Mouse (Mus musculus) stomach, embryonic 15.5 days (tissue): Measurements from ENCODE around the gene 9130213A22Rik. TPM values are rescaled to one million over a fixed set of nuclear protein-coding genes. Genes with fewer than 3 reads are reported as not detected.

Experiments used
- ATAC-seq: fragments of 200-750 bp; cut with Nextera tagmentation; 2 replicates; pipeline ENCODE4 v1.8.0; 2017; ENCODE audit warnings: low read depth, moderate number of reproducible peaks, moderate TSS enrichment; ENCODE audit not compliant: insufficient read depth, low FRiP score
- H3K27ac ChIP-seq: fragments of 300-500 bp; sonication (generic); 2 replicates; pipeline ENCODE4 v1.5.1; 2015; ENCODE audit warnings: mild to moderate bottlenecking, inconsistent platforms
- H3K27me3 ChIP-seq: fragments of 300-500 bp; sonication (generic); replicated peaks from 2 replicates; pipeline ENCODE4 v1.6.1; 2015; ENCODE audit warnings: inconsistent platforms
- H3K36me3 ChIP-seq: fragments of 300-500 bp; sonication (generic); 2 replicates; pipeline ENCODE4 v1.6.1; 2015; ENCODE audit warnings: inconsistent platforms
- H3K4me1 ChIP-seq: fragments of 300-500 bp; sonication (generic); 2 replicates; pipeline ENCODE4 v1.6.1; 2015; ENCODE audit warnings: inconsistent platforms
- H3K4me2 ChIP-seq: fragments of 300-500 bp; sonication (generic); 2 replicates; pipeline ENCODE4 v1.6.1; 2015; ENCODE audit warnings: mild to moderate bottlenecking, inconsistent platforms
- H3K4me3 ChIP-seq: fragments of 300-500 bp; sonication (generic); replicated peaks from 2 replicates; pipeline ENCODE4 v1.5.1; 2015; ENCODE audit warnings: inconsistent platforms
- H3K9ac ChIP-seq: fragments of 300-500 bp; sonication (generic); 2 replicates; pipeline ENCODE4 v1.6.1; 2015; ENCODE audit warnings: inconsistent platforms
- H3K9me3 ChIP-seq: fragments of 300-500 bp; sonication (generic); 2 replicates; pipeline ENCODE4 v1.6.1; 2016; ENCODE audit warnings: inconsistent platforms
- WGBS: fragments of 180-500 bp; shearing (Covaris S2); methylation state at CpG from one replicate; pipeline ENCODE4 v1.1.7; 2015; 5-methylcytosine and 5-hydroxymethylcytosine counted together
- polyA plus RNA-seq: library from polyadenylated mRNA; unstranded; fragments of >200 nt; fragmentation: Nextera tagmentation; extraction: Ambion mirVana; gene quantifications from 2 replicates; pipeline ENCODE4 v1.2.1, GENCODE M21; 2015

9130213A22Rik gene
- polyA plus RNA-seq, 1 experiment from 2014 or later: 0.37 TPM

DNA sequence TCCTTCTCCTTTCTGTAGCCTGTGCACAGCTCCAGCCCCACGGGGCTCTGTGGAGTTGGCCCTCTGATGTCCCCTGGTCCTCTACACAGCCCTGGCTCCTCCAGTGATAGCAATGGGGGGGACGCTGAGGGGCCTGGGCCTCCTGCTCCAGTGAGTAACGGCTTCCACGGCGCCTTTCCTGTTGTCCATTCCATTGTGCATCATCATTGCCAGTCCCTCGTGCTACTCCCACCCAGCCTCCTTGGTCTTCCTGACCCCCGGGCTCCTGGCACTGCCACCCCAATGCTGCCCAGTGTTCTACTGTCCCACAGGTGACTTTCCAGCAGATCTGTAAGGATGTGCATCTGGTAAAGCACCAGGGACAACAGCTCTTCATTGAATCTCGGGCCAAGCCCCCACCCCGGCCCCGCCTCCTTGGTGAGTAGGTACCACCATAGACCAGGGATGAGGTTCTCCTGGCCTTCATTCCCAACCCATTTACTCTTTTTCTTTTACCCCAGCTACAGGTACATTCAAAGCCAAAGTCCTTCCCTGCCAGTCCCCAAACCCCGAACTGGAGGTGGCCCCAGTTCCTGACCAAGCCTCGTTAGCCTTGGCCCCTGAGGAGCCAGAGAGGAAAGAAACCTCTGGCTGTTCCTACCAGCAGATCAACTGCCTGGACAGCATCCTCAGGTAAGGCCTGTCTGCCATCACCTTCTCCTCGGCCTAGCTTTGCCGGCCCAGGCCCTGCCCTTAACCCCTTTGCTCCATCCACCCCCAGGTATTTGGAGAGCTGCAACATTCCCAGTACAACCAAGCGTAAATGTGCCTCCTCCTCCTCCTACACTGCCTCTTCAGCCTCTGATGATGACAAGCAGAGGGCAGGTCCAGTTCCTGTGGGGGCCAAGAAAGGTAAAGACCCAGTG lies 18.6 kb downstream of the 9130213A22Rik start:
- no peak for ATAC-seq
- Histone ChIP-seq H3K4me3 (no peak overlapping the region), H3K4me1 (peaks cover 18% of the 10 kb centered on the region), H3K27me3 (no peaks in the 10 kb centered on the region), H3K27ac (no peak overlapping the region), H3K9me3 (no peaks in the 10 kb centered on the region), H3K9ac (no peak overlapping the region), H3K36me3 (peaks cover 80% of the 10 kb centered on the region), H3K4me2 (no peak overlapping the region)
- 89% methylated on average over 15 of the region's 15 CpGs for WGBS

DNA sequence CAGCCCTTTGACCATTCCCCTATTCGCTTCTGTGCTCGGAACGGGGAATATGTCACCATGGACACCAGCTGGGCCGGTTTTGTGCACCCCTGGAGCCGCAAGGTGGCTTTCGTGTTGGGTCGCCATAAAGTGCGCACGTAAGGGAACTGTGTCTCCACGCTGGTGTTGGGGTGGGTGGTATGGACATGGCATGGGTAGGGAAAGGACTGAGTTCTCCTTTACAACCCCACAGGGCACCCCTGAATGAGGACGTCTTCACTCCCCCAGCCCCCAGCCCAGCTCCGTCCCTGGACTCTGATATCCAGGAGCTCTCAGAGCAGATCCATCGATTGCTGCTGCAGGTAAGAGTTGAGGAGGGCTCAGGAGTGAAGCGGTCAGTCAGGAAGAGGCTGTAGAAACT lies 19.3 kb downstream of the 9130213A22Rik start:
- ATAC-seq: no peak
- no peaks in the 10 kb centered on the region for H3K27me3 ChIP-seq
- H3K9me3 ChIP-seq: no peaks in the 10 kb centered on the region
- WGBS: 93% methylated on average over 14 of the region's 14 CpGs
- no peak overlapping the region for H3K9ac ChIP-seq
- no peak overlapping the region for H3K27ac ChIP-seq
- H3K36me3 ChIP-seq: peaks cover 74% of the 10 kb centered on the region
- no peak overlapping the region for H3K4me2 ChIP-seq
- H3K4me3 ChIP-seq: no peak overlapping the region
- H3K4me1 ChIP-seq: peaks cover 23% of the 10 kb centered on the region

GRCm38 (mm10) chr11:69102403-69102725 lies 20.0 kb downstream of the 9130213A22Rik start:
- ATAC-seq: no peak
- H3K36me3 ChIP-seq: peaks cover 66% of the 10 kb centered on the region
- 94% methylated on average over 7 of the region's 7 CpGs for WGBS

GRCm38 (mm10) chr11:69101604-69102402 lies 20.6 kb downstream of the 9130213A22Rik start:
- Histone ChIP-seq H3K9ac (no peak overlapping the region), H3K36me3 (peaks cover 61% of the 10 kb centered on the region), H3K4me1 (peaks cover 34% of the 10 kb centered on the region), H3K27me3 (no peaks in the 10 kb centered on the region), H3K4me3 (no peak overlapping the region), H3K4me2 (no peak overlapping the region), H3K27ac (no peak overlapping the region), H3K9me3 (no peaks in the 10 kb centered on the region)
- ATAC-seq: no peak
- 86% methylated on average over 21 of the region's 21 CpGs for WGBS

More at GRCm38 (mm10) chr11:69102403-69102725, 20.0 kb downstream of the 9130213A22Rik start:
- H3K27ac ChIP-seq: no peak overlapping the region
- no peaks in the 10 kb centered on the region for H3K9me3 ChIP-seq
- H3K4me1 ChIP-seq: peaks cover 31% of the 10 kb centered on the region
- H3K4me3 ChIP-seq: no peak overlapping the region
- no peak overlapping the region for H3K9ac ChIP-seq
- H3K27me3 ChIP-seq: no peaks in the 10 kb centered on the region
- H3K4me2 ChIP-seq: no peak overlapping the region

DNA sequence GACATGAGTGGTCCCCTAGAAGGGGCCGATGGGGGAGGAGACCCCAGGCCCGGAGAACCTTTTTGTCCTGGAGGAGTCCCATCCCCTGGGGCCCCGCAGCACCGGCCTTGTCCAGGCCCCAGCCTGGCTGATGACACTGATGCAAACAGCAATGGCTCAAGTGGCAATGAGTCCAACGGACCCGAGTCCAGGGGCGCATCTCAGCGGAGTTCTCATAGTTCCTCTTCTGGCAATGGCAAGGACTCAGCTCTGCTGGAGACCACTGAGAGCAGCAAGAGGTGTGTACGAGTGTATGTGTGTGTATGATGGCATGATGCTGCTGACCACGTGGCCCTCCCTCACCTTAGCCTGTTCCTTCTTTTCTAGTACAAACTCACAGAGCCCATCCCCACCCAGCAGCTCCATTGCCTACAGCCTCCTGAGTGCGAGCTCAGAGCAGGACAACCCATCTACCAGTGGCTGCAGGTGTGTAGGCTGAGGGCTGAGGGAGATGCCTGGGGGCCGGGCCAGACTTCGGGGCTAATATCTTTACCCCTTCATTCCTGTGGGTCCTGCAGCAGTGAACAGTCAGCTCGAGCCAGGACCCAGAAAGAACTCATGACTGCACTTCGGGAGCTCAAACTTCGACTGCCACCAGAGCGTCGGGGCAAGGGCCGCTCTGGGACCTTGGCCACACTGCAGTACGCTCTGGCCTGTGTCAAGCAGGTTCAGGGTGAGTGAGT lies 21.6 kb downstream of the 9130213A22Rik start:
- no peaks in the 10 kb centered on the region for H3K9me3 ChIP-seq
- peak overlapping the region; percentile 66; the same call in 1 of the 2 replicates for H3K4me3 ChIP-seq
- H3K4me2 ChIP-seq: peak overlapping the region; percentile 91
- H3K27me3 ChIP-seq: no peaks in the 10 kb centered on the region
- peaks cover 53% of the 10 kb centered on the region for H3K36me3 ChIP-seq
- WGBS: 86% methylated on average over 20 of the region's 20 CpGs
- H3K27ac ChIP-seq: peak overlapping the region; percentile 98
- peaks cover 34% of the 10 kb centered on the region for H3K4me1 ChIP-seq
- ATAC-seq: no peak
- H3K9ac ChIP-seq: no peak overlapping the region

- H3K4me2 ChIP-seq: peak overlapping the region; percentile 91
- ATAC-seq: no peak; the same call in 1 of the 2 replicates
- H3K9me3 ChIP-seq: no peaks in the 10 kb centered on the region
- H3K27ac ChIP-seq: peak overlapping the region; percentile 98
- H3K27me3 ChIP-seq: no peaks in the 10 kb centered on the region
- H3K9ac ChIP-seq: no peak overlapping the region; the same call in 1 of the 2 replicates
- peaks cover 34% of the 10 kb centered on the region for H3K4me1 ChIP-seq
- peaks cover 44% of the 10 kb centered on the region for H3K36me3 ChIP-seq
- under 1% methylated on average over 23 of the region's 23 CpGs for WGBS
- H3K4me3 ChIP-seq: peak overlapping the region; percentile 66
Observed at GRCm38 (mm10) chr11:69099915-69100345, 22.5 kb downstream of the 9130213A22Rik start.

DNA sequence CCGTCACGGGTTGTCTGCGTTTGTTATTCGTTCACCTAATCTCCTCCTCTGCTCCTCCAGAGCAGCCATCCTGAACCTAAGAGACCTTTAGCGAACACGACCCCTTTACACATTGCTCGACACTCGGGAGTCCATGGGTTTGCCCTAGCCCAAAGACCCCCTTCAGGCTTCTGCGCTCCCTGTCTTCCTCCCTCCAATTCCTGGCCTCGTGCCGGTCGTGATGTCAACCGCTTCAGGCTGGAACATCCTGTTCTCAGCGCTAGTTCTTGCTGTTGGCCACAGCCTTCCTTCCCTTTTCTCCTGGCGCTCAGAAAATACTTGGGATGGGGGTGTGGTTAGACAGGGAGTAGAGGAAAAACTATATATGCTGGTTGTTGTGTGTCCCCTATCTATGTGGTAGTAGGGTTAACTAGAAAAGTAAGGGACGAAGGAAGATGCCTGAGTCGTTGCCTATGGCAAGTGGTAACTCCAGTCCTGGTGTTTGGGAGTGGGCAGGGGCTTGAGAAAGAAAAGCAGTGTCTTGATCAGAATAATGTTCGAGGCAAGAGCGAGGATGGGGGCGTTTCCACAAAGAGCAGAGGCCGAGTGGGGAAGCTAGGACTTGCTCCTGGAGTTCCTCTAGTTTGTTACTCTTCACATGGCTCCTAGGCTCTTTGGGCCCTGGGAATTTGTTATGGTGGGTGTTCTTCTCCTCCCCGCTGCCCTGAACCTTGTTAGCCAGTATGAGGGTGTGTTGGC lies 23.0 kb downstream of the 9130213A22Rik start:
- H3K36me3 ChIP-seq: peaks cover 38% of the 10 kb centered on the region
- H3K27ac ChIP-seq: peak overlapping the region; percentile 98
- peak overlapping the region; percentile 57 for H3K9ac ChIP-seq
- WGBS: under 1% methylated on average over 22 of the region's 22 CpGs
- H3K4me3 ChIP-seq: peak overlapping the region; percentile 66
- H3K9me3 ChIP-seq: no peaks in the 10 kb centered on the region
- no peak for ATAC-seq
- H3K4me2 ChIP-seq: peak overlapping the region; percentile 91
- no peaks in the 10 kb centered on the region for H3K27me3 ChIP-seq
- H3K4me1 ChIP-seq: peaks cover 34% of the 10 kb centered on the region

DNA sequence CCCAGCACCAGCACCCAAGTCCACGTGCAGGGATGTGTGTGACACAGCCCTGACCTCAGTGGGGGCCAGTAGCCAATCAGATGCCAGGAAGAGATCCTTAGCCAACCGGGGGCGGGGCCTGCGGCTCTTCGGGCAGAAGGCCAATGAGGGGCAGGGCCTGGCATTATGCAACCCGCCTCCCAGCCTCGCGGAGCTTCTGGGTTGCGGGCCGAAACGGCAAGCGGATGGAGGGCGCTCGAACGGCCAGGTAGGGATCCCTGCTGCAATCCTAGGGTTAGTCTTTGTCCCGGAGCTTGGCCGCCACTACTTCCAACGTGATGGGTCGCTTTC lies 23.7 kb downstream of the 9130213A22Rik start:
- peak overlapping the region; percentile 66 for H3K4me3 ChIP-seq
- H3K4me2 ChIP-seq: peak overlapping the region; percentile 91
- peak overlapping the region; percentile 57 for H3K9ac ChIP-seq
- ATAC-seq: peak; percentile 11; the same call in 1 of the 2 replicates
- H3K27ac ChIP-seq: peak overlapping the region; percentile 98
- no peaks in the 10 kb centered on the region for H3K27me3 ChIP-seq
- peaks cover 34% of the 10 kb centered on the region for H3K4me1 ChIP-seq
- WGBS: 0% methylated on average over 19 of the region's 19 CpGs
- H3K9me3 ChIP-seq: no peaks in the 10 kb centered on the region
- H3K36me3 ChIP-seq: peaks cover 32% of the 10 kb centered on the region

GRCm38 (mm10) chr11:69098039-69098761 lies 24.2 kb downstream of the 9130213A22Rik start:
- Histone ChIP-seq H3K4me1 (peaks cover 34% of the 10 kb centered on the region), H3K36me3 (peaks cover 27% of the 10 kb centered on the region), H3K9ac (no peak overlapping the region), H3K9me3 (no peaks in the 10 kb centered on the region), H3K27ac (peak overlapping the region; percentile 98), H3K27me3 (no peaks in the 10 kb centered on the region), H3K4me3 (peak overlapping the region; percentile 66), H3K4me2 (peak overlapping the region; percentile 91)
- no peak for ATAC-seq
- 24% methylated on average over 8 of the region's 8 CpGs for WGBS

DNA sequence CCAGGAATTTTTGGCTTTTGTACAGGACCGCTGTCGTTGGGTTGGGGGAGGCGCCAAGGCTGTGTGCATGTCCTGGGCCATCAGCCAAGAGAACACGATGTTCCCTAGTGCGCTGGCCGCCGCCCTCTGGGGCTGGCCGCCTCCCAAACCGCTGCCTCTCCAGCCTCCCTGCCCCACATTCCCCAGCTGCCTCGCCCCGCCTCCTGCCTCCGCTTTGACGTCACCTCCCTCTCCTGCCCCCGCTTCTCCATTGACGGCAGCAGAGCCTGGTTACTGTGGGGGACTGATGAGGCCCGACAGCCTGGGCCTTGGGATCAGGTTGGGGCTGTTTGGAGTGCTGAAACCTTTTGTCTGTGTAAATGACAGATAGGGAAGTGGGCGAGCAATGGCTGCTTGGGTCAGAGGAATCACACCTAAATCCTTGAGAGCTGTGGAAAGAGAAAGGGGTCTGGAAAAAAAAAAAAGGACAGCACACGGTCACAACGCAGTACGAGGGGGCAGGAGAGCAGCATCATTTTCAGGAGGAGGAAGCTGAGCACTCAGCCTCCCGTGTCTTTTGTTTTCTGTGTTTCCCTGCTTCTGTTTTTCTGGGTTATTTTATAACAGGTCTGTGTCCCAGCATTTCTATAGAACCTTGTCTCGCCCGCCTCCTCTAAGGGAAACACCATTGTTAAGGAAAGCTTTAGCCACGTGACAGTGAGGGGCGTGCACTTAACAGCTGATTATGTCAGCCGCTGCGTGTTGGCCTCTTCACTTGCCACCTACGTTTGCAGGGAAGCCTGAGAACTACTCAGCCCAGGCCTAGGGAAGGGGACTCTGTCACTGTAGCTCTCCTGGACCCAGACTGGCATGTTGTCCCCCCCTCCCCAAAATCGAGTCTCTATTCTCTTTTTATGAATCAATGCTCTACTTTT lies 25.1 kb downstream of the 9130213A22Rik start:
- peak overlapping the region; percentile 66 for H3K4me3 ChIP-seq
- H3K4me2 ChIP-seq: peak overlapping the region; percentile 91
- H3K9ac ChIP-seq: peak overlapping the region; percentile 49; the same call in 1 of the 2 replicates
- no peaks in the 10 kb centered on the region for H3K9me3 ChIP-seq
- peak overlapping the region; percentile 98 for H3K27ac ChIP-seq
- H3K27me3 ChIP-seq: no peaks in the 10 kb centered on the region
- peak; percentile 49 for ATAC-seq
- H3K4me1 ChIP-seq: peaks cover 34% of the 10 kb centered on the region
- 2% methylated on average over 29 of the region's 29 CpGs for WGBS
- peaks cover 20% of the 10 kb centered on the region for H3K36me3 ChIP-seq
